Mouse (Mus musculus) liver, embryonic 15.5 days (tissue): Measurements from ENCODE around the gene Mxi1. TPM values are rescaled to one million over a fixed set of nuclear protein-coding genes. Genes with fewer than 3 reads are reported as not detected.

Source experiments
- ATAC-seq: fragments of 200-750 bp; cut with Nextera tagmentation; 2 replicates; pipeline ENCODE4 v1.8.0; 2017; ENCODE audit warnings: moderate number of reproducible peaks, mild to moderate bottlenecking, moderate library complexity; ENCODE audit not compliant: insufficient read depth
- H3K27ac ChIP-seq: fragments of 300-500 bp; sonication (generic); replicated peaks from 2 replicates; pipeline ENCODE4 v1.5.1; 2015; ENCODE audit warnings: mild to moderate bottlenecking, inconsistent platforms
- H3K27me3 ChIP-seq: fragments of 300-500 bp; sonication (generic); 2 replicates; pipeline ENCODE4 v1.6.1; 2015; ENCODE audit warnings: mild to moderate bottlenecking, inconsistent platforms
- H3K36me3 ChIP-seq: fragments of 300-500 bp; sonication (generic); replicated peaks from 2 replicates; pipeline ENCODE4 v1.6.1; 2015; ENCODE audit warnings: moderate library complexity, mild to moderate bottlenecking, inconsistent platforms
- H3K4me1 ChIP-seq: fragments of 300-500 bp; sonication (generic); replicated peaks from 2 replicates; pipeline ENCODE4 v1.6.1; 2015; ENCODE audit warnings: inconsistent platforms
- H3K4me2 ChIP-seq: fragments of 300-500 bp; sonication (generic); 2 replicates; pipeline ENCODE4 v1.6.1; 2015; ENCODE audit warnings: moderate library complexity, mild to moderate bottlenecking, inconsistent platforms
- H3K4me3 ChIP-seq: fragments of 300-500 bp; sonication (generic); replicated peaks from 2 replicates; pipeline ENCODE4 v1.5.1; 2015; ENCODE audit warnings: mild to moderate bottlenecking, inconsistent platforms
- H3K9ac ChIP-seq: fragments of 300-500 bp; sonication (generic); 2 replicates; pipeline ENCODE4 v1.6.1; 2015; ENCODE audit warnings: moderate library complexity, mild to moderate bottlenecking, inconsistent platforms
- H3K9me3 ChIP-seq: fragments of 300-500 bp; sonication (generic); replicated peaks from 2 replicates; pipeline ENCODE4 v1.6.1; 2016; ENCODE audit warnings: inconsistent platforms
- WGBS: fragments of 180-500 bp; shearing (Covaris S2); methylation state at CpG from one replicate; pipeline ENCODE4 v1.1.7; 2015; ENCODE audit warnings: mixed read lengths; ENCODE audit not compliant: insufficient replicate concordance; 5-methylcytosine and 5-hydroxymethylcytosine counted together
- polyA plus RNA-seq: library from polyadenylated mRNA; unstranded; fragments of >200 nt; fragmentation: Nextera tagmentation; extraction: Ambion mirVana; gene quantifications from 2 replicates; pipeline ENCODE4 v1.2.1, GENCODE M21; 2015

Mxi1 gene
- polyA plus RNA-seq, 1 experiment from 2014 or later, result 34.8 TPM

- no peak overlapping the region for H3K4me3 ChIP-seq
- no peaks in the 10 kb centered on the region for H3K27me3 ChIP-seq
- ATAC-seq, result peak; percentile 65
- H3K9me3 ChIP-seq, result no peaks in the 10 kb centered on the region
- no peaks in the 10 kb centered on the region for H3K36me3 ChIP-seq
- WGBS, result 15% methylated on average over 11 of the region's 11 CpGs
- H3K9ac ChIP-seq, result no peak overlapping the region
- 0 out of 2 replicates have a peak overlapping the region, but pooled peaks have one; percentile 24 for H3K27ac ChIP-seq
- peaks cover 18% of the 10 kb centered on the region for H3K4me1 ChIP-seq
- H3K4me2 ChIP-seq, result no peak overlapping the region
These were observed 104.3 kb downstream of the Mxi1 start for GRCm38 (mm10) chr19:53414650-53415049.

- H3K27ac ChIP-seq, result 0 out of 2 replicates have a peak overlapping the region, but pooled peaks have one; percentile 24
- WGBS, result 75% methylated on average over 17 of the region's 17 CpGs
- H3K36me3 ChIP-seq, result no peaks in the 10 kb centered on the region
- H3K27me3 ChIP-seq, result no peaks in the 10 kb centered on the region
- ATAC-seq, result no peak
- H3K4me2 ChIP-seq, result peak overlapping the region; percentile 21; the same call in 1 of the 2 replicates
- H3K4me1 ChIP-seq, result peaks cover 14% of the 10 kb centered on the region
- H3K9ac ChIP-seq, result no peak overlapping the region
- no peak overlapping the region for H3K4me3 ChIP-seq
- H3K9me3 ChIP-seq, result no peaks in the 10 kb centered on the region
These were observed 104.9 kb downstream of the Mxi1 start for GRCm38 (mm10) chr19:53415198-53415597.

GRCm38 (mm10) chr19:53419834-53420233 lies 109.5 kb downstream of the Mxi1 start:
- 15% methylated on average over 5 of the region's 5 CpGs for whole genome bisulfite sequencing
- no peak for ATAC-seq

GRCm38 (mm10) chr19:53420924-53421582 lies 110.7 kb downstream of the Mxi1 start:
- Histone ChIP-seq H3K36me3 (no peaks in the 10 kb centered on the region), H3K27ac (peak overlapping the region; percentile 14; the same call in 1 of the 2 replicates), H3K9me3 (no peaks in the 10 kb centered on the region), H3K4me3 (peak overlapping the region; percentile 46), H3K27me3 (peaks cover 29% of the 10 kb centered on the region), H3K4me1 (peaks cover 35% of the 10 kb centered on the region), H3K9ac (peak overlapping the region; percentile 4; the same call in 1 of the 2 replicates), H3K4me2 (peak overlapping the region; percentile 68)
- WGBS, result 2% methylated on average over 19 of the region's 19 CpGs
- ATAC-seq, result peak; percentile 82

More at GRCm38 (mm10) chr19:53419834-53420233, 109.5 kb downstream of the Mxi1 start:
- Histone ChIP-seq H3K9ac (no peak overlapping the region), H3K4me1 (peaks cover 37% of the 10 kb centered on the region), H3K27me3 (peaks cover 26% of the 10 kb centered on the region), H3K4me3 (no peak overlapping the region), H3K4me2 (no peak overlapping the region), H3K9me3 (no peaks in the 10 kb centered on the region), H3K27ac (no peak overlapping the region), H3K36me3 (no peaks in the 10 kb centered on the region)

GRCm38 (mm10) chr19:53421583-53422188 lies 111.4 kb downstream of the Mxi1 start:
- H3K4me2 ChIP-seq, result peak overlapping the region; percentile 68
- H3K9me3 ChIP-seq, result no peaks in the 10 kb centered on the region
- WGBS, result 4% methylated on average over 6 of the region's 6 CpGs
- H3K36me3 ChIP-seq, result no peaks in the 10 kb centered on the region
- no peak for ATAC-seq
- H3K27ac ChIP-seq, result no peak overlapping the region
- peak overlapping the region; percentile 46 for H3K4me3 ChIP-seq
- H3K4me1 ChIP-seq, result peaks cover 35% of the 10 kb centered on the region
- peaks cover 29% of the 10 kb centered on the region for H3K27me3 ChIP-seq
- H3K9ac ChIP-seq, result no peak overlapping the region

GRCm38 (mm10) chr19:53422358-53423308 lies 112.3 kb downstream of the Mxi1 start:
- Histone ChIP-seq H3K36me3 (no peaks in the 10 kb centered on the region), H3K9ac (no peak overlapping the region), H3K4me3 (no peak overlapping the region), H3K9me3 (no peaks in the 10 kb centered on the region), H3K4me1 (peaks cover 35% of the 10 kb centered on the region), H3K27me3 (peaks cover 38% of the 10 kb centered on the region), H3K27ac (no peak overlapping the region), H3K4me2 (peak overlapping the region; percentile 48; the same call in 1 of the 2 replicates)
- 45% methylated on average over 18 of the region's 18 CpGs for WGBS
- ATAC-seq, result no peak

GRCm38 (mm10) chr19:53423341-53423753 lies 113.0 kb downstream of the Mxi1 start:
- Histone ChIP-seq H3K27me3 (peaks cover 40% of the 10 kb centered on the region), H3K4me1 (peaks cover 35% of the 10 kb centered on the region), H3K9me3 (no peaks in the 10 kb centered on the region), H3K4me3 (peak overlapping the region; percentile 4), H3K4me2 (peak overlapping the region; percentile 48), H3K27ac (no peak overlapping the region), H3K36me3 (no peaks in the 10 kb centered on the region), H3K9ac (no peak overlapping the region)
- WGBS, result 4% methylated on average over 19 of the region's 19 CpGs
- ATAC-seq, result no peak

- 30% methylated on average over 17 of the region's 17 CpGs for WGBS
- no peak overlapping the region for H3K9ac ChIP-seq
- H3K27ac ChIP-seq, result no peak overlapping the region
- peaks cover 35% of the 10 kb centered on the region for H3K4me1 ChIP-seq
- peak overlapping the region; percentile 4 for H3K4me3 ChIP-seq
- H3K27me3 ChIP-seq, result peaks cover 40% of the 10 kb centered on the region
- ATAC-seq, result no peak
- H3K9me3 ChIP-seq, result no peaks in the 10 kb centered on the region
- peak overlapping the region; percentile 48 for H3K4me2 ChIP-seq
- H3K36me3 ChIP-seq, result no peaks in the 10 kb centered on the region
These were observed 113.6 kb downstream of the Mxi1 start for GRCm38 (mm10) chr19:53423816-53424465.

GRCm38 (mm10) chr19:53424629-53425028 lies 114.3 kb downstream of the Mxi1 start:
- Histone ChIP-seq H3K27ac (0 out of 2 replicates have a peak overlapping the region, but pooled peaks have one; percentile 14), H3K9ac (no peak overlapping the region), H3K4me1 (peaks cover 35% of the 10 kb centered on the region), H3K9me3 (no peaks in the 10 kb centered on the region), H3K36me3 (no peaks in the 10 kb centered on the region), H3K4me3 (no peak overlapping the region), H3K4me2 (peak overlapping the region; percentile 48), H3K27me3 (peaks cover 40% of the 10 kb centered on the region)
- 14% methylated on average over 18 of the region's 18 CpGs for WGBS
- no peak for ATAC-seq
